Mouse (Mus musculus): ENCODE results near the gene Mras.

GRCm38 (mm10) chr9:99368431-99368830, 68.8 kb downstream of the Mras start:
- TF ChIP-seq POLR2A (IDR thresholded peaks at IDR 0.05; ENCODE audit: low read depth, low read length) = no peak
- TF ChIP-seq CTCF (conservative IDR thresholded peaks at IDR 0.05; ENCODE audit: insufficient read depth, insufficient read length, low read depth, low read length) = no peak
